Mouse (Mus musculus) regulatory T cell (primary cell): ENCODE data around the gene Ndufaf5.
"Not testable (repeated sequence)": the region's sequence is repeated elsewhere in the genome, so short reads cannot be mapped to it uniquely, and the experiment has no call there.

ENCODE experiments used
- in situ Hi-C: fragments of 300-600 bp; cut with MboI, MseI; formaldehyde crosslinking; loops from one replicate; pipeline ENCODE4 v1.15.1; 2025; ENCODE audit warnings: high pct_unique_total_duplicates

The Ndufaf5 gene

GRCm38 (mm10) chr2:140170127-140170802 is at the start of gene Ndufaf5, which contains the start of gene Esf1:
TSS of gene Ndufaf5 (plus strand) at chr2:140170649.
TSS of gene Esf1 (minus strand) at chr2:140170564.
- in situ Hi-C loops = loop anchor here (10.0 kb wide), 1 partner anchor 225 kb away; the partner anchor contains the start of gene Macrod2

GRCm38 (mm10) chr2:140125516-140125915 is 44.9 kb upstream of the Ndufaf5 start:
- in situ Hi-C loops = no loop called here

GRCm38 (mm10) chr2:140151743-140152142 is 18.7 kb upstream of the Ndufaf5 start, which contains the start of gene Gm17374:
TSS of gene Gm17374 (plus strand) at chr2:140152043.
- in situ Hi-C loops = loop anchor here (10.0 kb wide), 1 partner anchor 157 kb away; no protein-coding TSS in a partner anchor

GRCm38 (mm10) chr2:140159186-140159730 is 11.2 kb upstream of the Ndufaf5 start:
- in situ Hi-C loops = loop anchor here (10.0 kb wide), 1 partner anchor 164 kb away; no protein-coding TSS in a partner anchor

GRCm38 (mm10) chr2:140163351-140163854 is 7.0 kb upstream of the Ndufaf5 start:
- in situ Hi-C loops = no loop called here

GRCm38 (mm10) chr2:140169057-140169456 is 1.4 kb upstream of the Ndufaf5 start:
- in situ Hi-C loops = no loop called here

GRCm38 (mm10) chr2:140170803-140171553 is 529 bp downstream of the Ndufaf5 start:
- in situ Hi-C loops = loop anchor here (10.0 kb wide), 1 partner anchor 224 kb away; the partner anchor contains the start of gene Macrod2

- in situ Hi-C loops = not testable (repeated sequence)
Observed at GRCm38 (mm10) chr2:140185685-140186210, 15.3 kb downstream of the Ndufaf5 start.

- in situ Hi-C loops = loop anchor here (5.0 kb wide), 1 partner anchor 222 kb away; no protein-coding TSS in a partner anchor
Observed at GRCm38 (mm10) chr2:140200713-140201112, 30.3 kb downstream of the Ndufaf5 start.

GRCm38 (mm10) chr2:140202573-140202972 is 32.1 kb downstream of the Ndufaf5 start:
- in situ Hi-C loops = loop anchor here (5.0 kb wide), 1 partner anchor 220 kb away; no protein-coding TSS in a partner anchor

GRCm38 (mm10) chr2:140203756-140204155 is 33.3 kb downstream of the Ndufaf5 start:
- in situ Hi-C loops = loop anchor here (5.0 kb wide), 1 partner anchor 219 kb away; no protein-coding TSS in a partner anchor

GRCm38 (mm10) chr2:140214519-140215027 is 44.1 kb downstream of the Ndufaf5 start:
- in situ Hi-C loops = no loop called here

GRCm38 (mm10) chr2:140215415-140215814 is 45.0 kb downstream of the Ndufaf5 start:
- in situ Hi-C loops = no loop called here

GRCm38 (mm10) chr2:140215965-140216364 is 45.5 kb downstream of the Ndufaf5 start:
- in situ Hi-C loops = no loop called here

- in situ Hi-C loops = no loop called here
Observed at GRCm38 (mm10) chr2:140220325-140220724, 49.9 kb downstream of the Ndufaf5 start.

- in situ Hi-C loops = no loop called here
Observed at GRCm38 (mm10) chr2:140230295-140230694, 59.8 kb downstream of the Ndufaf5 start.

- in situ Hi-C loops = no loop called here
Observed at GRCm38 (mm10) chr2:140237245-140237644, 66.8 kb downstream of the Ndufaf5 start.

- in situ Hi-C loops = no loop called here
Observed at GRCm38 (mm10) chr2:140242398-140242797, 71.9 kb downstream of the Ndufaf5 start.

GRCm38 (mm10) chr2:140243105-140243504 is 72.7 kb downstream of the Ndufaf5 start:
- in situ Hi-C loops = no loop called here
